Mouse (Mus musculus) hindbrain, embryonic 11.5 days (tissue): Measurements from ENCODE around the gene Ccdc97. TPM values are rescaled to one million over a fixed set of nuclear protein-coding genes. Genes with fewer than 3 reads are reported as not detected.
A peak's percentile ranks its signal among the peaks of the same experiment; 100 is the strongest.

Experiments used
- ATAC-seq: fragments of 200-750 bp; cut with Nextera tagmentation; 2 replicates; pipeline ENCODE4 v1.8.0; 2017; ENCODE audit warnings: mild to moderate bottlenecking, moderate TSS enrichment, moderate library complexity; ENCODE audit not compliant: low FRiP score
- DNase-seq: peaks from one replicate; pipeline ENCODE4 v3.0.0-alpha.2; 2015; ENCODE audit warnings: low spot score
- H3K27ac ChIP-seq: fragments of 300-500 bp; sonication (generic); 2 replicates; pipeline ENCODE4 v1.5.1; 2014; ENCODE audit warnings: mild to moderate bottlenecking, low read depth, low read length
- H3K27me3 ChIP-seq: fragments of 300-500 bp; sonication (generic); 2 replicates; pipeline ENCODE4 v1.6.1; 2014; ENCODE audit warnings: mild to moderate bottlenecking, low read length, moderate library complexity, mixed read lengths; ENCODE audit not compliant: control insufficient read depth, insufficient read depth
- H3K36me3 ChIP-seq: fragments of 300-500 bp; sonication (generic); 2 replicates; pipeline ENCODE4 v1.6.1; 2014; ENCODE audit warnings: mild to moderate bottlenecking, low read length, moderate library complexity, mixed read lengths; ENCODE audit not compliant: control insufficient read depth, insufficient read depth
- H3K4me1 ChIP-seq: fragments of 300-500 bp; sonication (generic); replicated peaks from 2 replicates; pipeline ENCODE4 v1.6.1; 2014; ENCODE audit warnings: low read length, mixed read lengths; ENCODE audit not compliant: control insufficient read depth, insufficient read depth
- H3K4me2 ChIP-seq: fragments of 300-500 bp; sonication (generic); replicated peaks from 2 replicates; pipeline ENCODE4 v1.6.1; 2014; ENCODE audit warnings: mild to moderate bottlenecking, low read depth, low read length
- H3K4me3 ChIP-seq: fragments of 300-500 bp; sonication (generic); 2 replicates; pipeline ENCODE4 v1.5.1; 2014; ENCODE audit warnings: low read depth, low read length
- H3K9ac ChIP-seq: fragments of 300-500 bp; sonication (generic); 2 replicates; pipeline ENCODE4 v1.6.1; 2014; ENCODE audit warnings: low read depth, low read length
- H3K9me3 ChIP-seq: fragments of 300-500 bp; sonication (generic); 2 replicates; pipeline ENCODE4 v1.6.1; 2016; ENCODE audit warnings: low read length; ENCODE audit not compliant: control insufficient read depth
- WGBS: fragments of 180-500 bp; shearing (Covaris S2); extraction: QIAGEN DNeasy Blood & Tissue Kit; methylation state at CpG from one replicate; pipeline ENCODE4 v1.1.7; 2014; 5-methylcytosine and 5-hydroxymethylcytosine counted together
- polyA plus RNA-seq: library from polyadenylated mRNA; unstranded; fragments of >200 nt; fragmentation: Nextera tagmentation; extraction: Ambion mirVana; gene quantifications from 2 replicates; pipeline ENCODE4 v1.2.1, GENCODE M21; 2014

Gene Ccdc97
- polyA plus RNA-seq, 1 experiment from 2014 or later, result 33.7 TPM

DNA sequence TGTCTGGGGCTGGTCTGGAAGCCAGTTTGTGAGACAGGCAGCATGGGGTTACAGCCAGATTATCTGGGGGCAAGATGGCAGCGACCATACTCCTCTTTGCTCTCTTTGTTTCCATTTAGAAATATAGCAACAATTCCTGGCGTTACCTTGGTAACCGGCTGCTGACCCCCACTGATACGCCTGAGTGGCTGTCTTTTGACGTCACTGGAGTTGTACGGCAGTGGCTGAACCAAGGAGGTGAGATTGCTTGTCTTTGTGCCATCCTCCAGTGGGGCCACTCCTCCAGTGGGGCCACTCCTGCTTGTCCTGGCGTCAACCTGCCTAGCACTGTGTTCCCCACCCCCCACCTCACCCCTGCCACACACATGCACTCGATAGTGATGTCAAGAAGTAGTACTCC lies 24.8 kb downstream of the Ccdc97 start:
- Histone ChIP-seq H3K36me3 (no peaks in the 10 kb centered on the region), H3K9ac (no peak overlapping the region), H3K4me2 (no peak overlapping the region), H3K9me3 (no peaks in the 10 kb centered on the region), H3K4me1 (peaks cover 2% of the 10 kb centered on the region), H3K4me3 (no peak overlapping the region), H3K27ac (no peak overlapping the region), H3K27me3 (peaks cover 14% of the 10 kb centered on the region)
- ATAC-seq (no peak), DNase-seq (no peak)
- WGBS, result 48% methylated on average over 8 of the region's 8 CpGs

DNA sequence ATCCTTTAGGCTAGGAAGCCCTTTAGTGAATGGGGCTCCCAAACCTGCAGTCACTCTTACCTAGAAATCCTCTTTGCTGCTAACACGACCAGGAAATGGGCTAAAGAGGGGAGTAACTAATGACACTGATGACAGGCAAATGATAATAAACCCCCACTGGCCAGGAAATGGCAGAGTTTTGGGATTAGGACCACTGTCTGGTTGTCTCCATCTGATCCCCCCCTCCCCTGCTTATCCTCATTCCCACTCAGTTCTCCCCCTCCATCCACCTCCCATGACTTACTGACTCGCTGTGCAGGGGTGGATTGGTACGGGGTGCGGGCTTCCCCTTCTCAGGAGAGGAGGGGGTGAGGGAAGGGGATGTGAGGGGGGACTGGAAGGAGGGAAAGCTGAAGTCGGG lies 28.8 kb downstream of the Ccdc97 start:
- WGBS, result 37% methylated on average over 5 of the region's 5 CpGs

GRCm38 (mm10) chr7:25689603-25690021 lies 29.3 kb downstream of the Ccdc97 start:
- DNase-seq, result no peak
- Histone ChIP-seq H3K4me1 (peaks cover 12% of the 10 kb centered on the region), H3K4me2 (peak overlapping the region; percentile 56), H3K9ac (no peak overlapping the region), H3K36me3 (no peaks in the 10 kb centered on the region), H3K27ac (no peak overlapping the region), H3K9me3 (no peaks in the 10 kb centered on the region), H3K4me3 (peak overlapping the region; percentile 43; the same call in 1 of the 2 replicates), H3K27me3 (peaks cover 47% of the 10 kb centered on the region)
- no peak for ATAC-seq
- 13% methylated on average over 12 of the region's 12 CpGs for WGBS

More for the DNA sequence above, 28.8 kb downstream of the Ccdc97 start:
- peaks cover 47% of the 10 kb centered on the region for H3K27me3 ChIP-seq
- no peak overlapping the region for H3K9ac ChIP-seq
- ATAC-seq (no peak), DNase-seq (no peak)
- H3K4me3 ChIP-seq, result no peak overlapping the region
- H3K36me3 ChIP-seq, result no peaks in the 10 kb centered on the region
- H3K27ac ChIP-seq, result no peak overlapping the region
- peaks cover 12% of the 10 kb centered on the region for H3K4me1 ChIP-seq
- no peaks in the 10 kb centered on the region for H3K9me3 ChIP-seq
- no peak overlapping the region for H3K4me2 ChIP-seq

- Histone ChIP-seq H3K27ac (no peak overlapping the region), H3K27me3 (peaks cover 47% of the 10 kb centered on the region), H3K36me3 (no peaks in the 10 kb centered on the region), H3K4me1 (peaks cover 12% of the 10 kb centered on the region), H3K4me2 (peak overlapping the region; percentile 56), H3K9me3 (no peaks in the 10 kb centered on the region), H3K4me3 (peak overlapping the region; percentile 43), H3K9ac (peak overlapping the region; percentile 29; the same call in 1 of the 2 replicates)
- peak; percentile 60 for DNase-seq
- WGBS, result 3% methylated on average over 49 of the region's 52 CpGs
- peak; percentile 51 for ATAC-seq
Measured at GRCm38 (mm10) chr7:25688810-25689586, 29.9 kb downstream of the Ccdc97 start.

GRCm38 (mm10) chr7:25687811-25688401 lies 31.0 kb downstream of the Ccdc97 start:
- DNase-seq (peak; percentile 52), ATAC-seq (no peak; the same call in 1 of the 2 replicates)
- Histone ChIP-seq H3K9ac (peak overlapping the region; percentile 36), H3K27me3 (peaks cover 47% of the 10 kb centered on the region), H3K36me3 (no peaks in the 10 kb centered on the region), H3K4me2 (peak overlapping the region; percentile 71), H3K27ac (no peak overlapping the region), H3K4me1 (peaks cover 12% of the 10 kb centered on the region), H3K4me3 (peak overlapping the region; percentile 43), H3K9me3 (no peaks in the 10 kb centered on the region)
- WGBS, result under 1% methylated on average over 47 of the region's 47 CpGs

DNA sequence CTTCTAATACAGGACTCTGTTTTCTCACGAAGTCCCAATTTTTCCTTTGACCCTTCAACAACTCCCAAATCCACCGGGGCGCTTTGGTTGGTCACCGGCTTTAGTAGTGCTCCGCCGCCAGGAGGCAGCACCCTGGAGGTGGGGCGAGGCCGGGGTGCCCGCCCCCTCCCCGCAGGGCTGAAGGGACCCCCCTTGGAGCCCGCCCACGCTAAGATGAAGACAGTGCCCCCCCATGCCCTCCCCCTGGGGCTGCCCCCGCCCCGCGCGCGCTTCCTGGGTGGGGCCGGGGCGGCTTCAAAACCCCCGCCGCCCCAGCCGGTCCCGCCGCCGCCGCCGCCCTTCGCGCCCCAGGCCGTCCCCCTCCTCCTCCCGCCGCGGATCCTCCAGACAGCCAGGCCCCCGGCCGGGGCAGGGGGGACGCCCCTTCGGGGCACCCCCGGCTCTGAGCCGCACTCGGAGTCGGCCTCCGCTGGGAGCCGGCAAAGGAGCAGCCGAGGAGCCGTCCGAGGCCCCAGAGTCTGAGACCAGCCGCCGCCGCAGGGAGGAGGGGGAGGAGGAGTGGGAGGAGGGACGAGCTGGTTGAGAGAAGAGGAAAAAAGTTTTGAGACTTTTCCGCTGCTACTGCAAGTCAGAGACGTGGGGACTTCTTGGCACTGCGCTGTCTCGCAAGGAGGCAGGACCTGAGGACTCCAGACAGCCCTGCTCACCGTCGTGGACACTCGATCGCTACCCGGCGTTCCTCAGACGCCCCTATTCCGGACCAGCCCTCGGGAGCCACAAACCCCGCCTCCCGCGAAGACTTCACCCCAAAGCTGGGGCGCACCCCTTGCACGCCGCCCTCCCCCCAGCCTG lies 32.0 kb downstream of the Ccdc97 start, which contains the start of gene Tgfb1:
Tgfb1 (plus strand) TSS at position 323 of the 852 bp plus-strand sequence.
- ATAC-seq (peak; percentile 50), DNase-seq (peak; percentile 79)
- WGBS, result under 1% methylated on average over 54 of the region's 69 CpGs
- H3K4me3 ChIP-seq, result peak within 1 kb of the TSS; percentile 43
- no peak within 1 kb of the TSS for H3K27ac ChIP-seq
- no peaks in the 10 kb centered on the region for H3K9me3 ChIP-seq
- H3K36me3 ChIP-seq, result no peaks in the 10 kb centered on the region
- H3K9ac ChIP-seq, result peak within 1 kb of the TSS; percentile 59
- H3K27me3 ChIP-seq, result peaks cover 47% of the 10 kb centered on the region
- H3K4me2 ChIP-seq, result peak within 1 kb of the TSS; percentile 71
- H3K4me1 ChIP-seq, result peaks cover 12% of the 10 kb centered on the region

DNA sequence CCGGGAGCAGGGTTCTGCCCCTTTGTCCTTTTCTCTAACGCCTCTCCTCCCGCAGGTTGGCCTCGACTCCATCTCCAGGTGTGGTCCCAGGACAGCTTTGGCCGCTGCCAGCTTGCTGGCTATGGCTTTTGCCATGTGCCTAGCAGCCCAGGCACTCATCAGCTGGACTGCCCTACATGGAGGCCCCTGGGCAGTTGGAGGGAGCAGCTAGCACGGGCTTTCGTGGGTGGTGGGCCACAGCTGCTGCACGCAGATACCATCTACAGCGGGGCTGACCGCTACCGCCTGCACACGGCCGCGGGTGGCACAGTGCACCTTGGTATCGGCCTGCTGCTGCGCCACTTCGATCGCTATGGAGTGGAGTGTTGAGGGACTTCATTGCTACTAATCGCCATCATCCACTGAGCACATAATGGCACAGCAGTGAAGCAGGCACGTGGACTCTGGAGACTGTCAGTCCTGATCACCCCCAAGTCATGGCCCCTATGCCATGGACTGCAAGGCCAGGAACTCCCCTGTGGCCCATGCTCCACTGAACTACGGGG lies 32.9 kb downstream of the Ccdc97 start:
- Histone ChIP-seq H3K9me3 (no peaks in the 10 kb centered on the region), H3K9ac (no peak overlapping the region), H3K4me3 (peak overlapping the region; percentile 43; the same call in 1 of the 2 replicates), H3K27me3 (peaks cover 47% of the 10 kb centered on the region), H3K36me3 (no peaks in the 10 kb centered on the region), H3K4me1 (peaks cover 12% of the 10 kb centered on the region), H3K4me2 (no peak overlapping the region), H3K27ac (no peak overlapping the region)
- DNase-seq, result no peak
- WGBS, result 64% methylated on average over 21 of the region's 21 CpGs
- no peak for ATAC-seq

DNA sequence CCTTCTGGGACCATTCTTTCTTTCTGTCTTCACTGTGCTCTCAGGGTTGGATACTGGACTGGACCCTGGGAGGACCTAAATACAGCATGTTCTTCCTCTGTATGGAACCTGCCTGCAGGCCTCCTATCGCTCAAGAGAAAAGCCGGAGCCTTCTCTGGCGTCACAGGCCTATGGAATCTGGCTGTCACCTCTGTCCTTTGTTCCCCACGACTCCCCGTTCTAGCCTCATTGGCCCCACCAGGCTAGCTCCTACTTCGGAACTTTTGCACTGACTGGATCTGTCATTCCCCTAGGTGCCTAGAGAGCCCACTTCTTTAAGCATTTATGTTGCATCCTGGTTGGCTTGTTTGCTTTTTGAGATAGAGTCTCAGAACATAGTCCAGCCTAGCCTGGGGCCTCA lies 34.2 kb downstream of the Ccdc97 start:
- Histone ChIP-seq H3K4me3 (no peak overlapping the region), H3K27me3 (peaks cover 38% of the 10 kb centered on the region), H3K36me3 (no peaks in the 10 kb centered on the region), H3K4me1 (peaks cover 12% of the 10 kb centered on the region), H3K9ac (no peak overlapping the region), H3K4me2 (no peak overlapping the region), H3K27ac (no peak overlapping the region), H3K9me3 (no peaks in the 10 kb centered on the region)
- ATAC-seq (no peak), DNase-seq (no peak)
- WGBS, result 86% methylated on average over 6 of the region's 6 CpGs
